Mouse (Mus musculus) skeletal muscle tissue, adult 2 months (tissue): ENCODE measurements around the gene Gsdme.

ENCODE experiments used
- DNase-seq: peaks from one replicate; pipeline ENCODE4 v3.0.0-alpha.2; 2012; ENCODE audit warnings: low read depth, low spot score

The Gsdme gene

DNA sequence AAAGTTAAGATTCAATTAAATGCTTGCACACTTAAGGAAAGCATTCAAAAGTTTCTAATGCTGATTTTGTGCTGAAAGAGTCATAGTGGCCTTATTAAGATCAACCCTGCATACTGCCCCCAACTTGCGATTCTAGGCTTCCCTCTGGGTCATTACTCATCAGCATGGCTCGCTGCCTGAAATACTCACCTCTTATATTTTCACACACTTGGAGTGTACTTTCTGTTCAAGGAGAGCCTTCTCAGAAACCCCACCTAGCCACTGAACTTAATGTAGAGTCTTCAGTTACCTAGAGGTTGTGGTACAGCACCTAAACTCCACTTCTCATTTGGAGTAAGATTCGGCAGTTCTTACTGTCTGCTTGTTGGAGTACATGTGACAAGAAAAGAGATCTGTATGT, 72.1 kb downstream of the Gsdme start:
- DNase-seq = no peak

DNA sequence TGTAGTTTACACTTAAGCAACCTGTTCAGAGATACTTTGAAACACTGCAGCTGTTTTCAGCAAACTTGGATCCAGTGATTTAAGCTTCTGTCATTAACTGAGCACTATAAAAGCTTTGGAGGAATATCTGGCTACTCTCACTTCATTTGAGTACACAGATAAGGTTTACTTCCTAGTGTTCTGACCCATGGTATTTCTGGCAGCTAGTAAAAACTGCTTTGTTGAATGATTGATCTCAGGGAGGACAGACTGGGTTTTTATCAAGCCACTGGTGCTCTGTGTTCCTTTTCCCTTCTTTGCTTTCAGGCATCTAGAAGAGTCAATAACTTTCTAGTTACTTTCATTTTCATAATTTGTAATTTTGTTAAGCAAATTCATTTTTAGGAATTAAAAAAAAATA, 74.3 kb downstream of the Gsdme start:
- no peak for DNase-seq

DNA sequence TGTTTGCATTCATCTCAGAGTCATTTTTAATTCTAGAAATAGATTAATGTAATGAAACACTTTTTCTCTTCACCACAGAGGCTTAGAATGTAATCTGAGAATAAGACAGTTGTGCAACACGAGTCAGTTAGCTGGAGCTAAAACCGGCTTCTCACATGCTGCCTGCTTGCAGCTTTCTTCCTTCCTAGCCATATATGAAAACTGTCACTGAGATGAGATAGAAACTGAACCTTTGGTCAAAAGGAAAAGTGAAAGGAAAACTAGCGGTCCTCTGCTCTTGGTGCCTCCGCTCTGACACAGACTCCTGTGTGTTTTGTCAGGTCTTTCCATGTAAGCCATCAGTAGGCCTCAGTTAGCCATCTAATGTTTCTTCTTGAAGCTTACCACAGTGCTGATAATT, 75.7 kb downstream of the Gsdme start:
- peak; percentile 51 for DNase-seq

- DNase-seq = no peak
Measured at GRCm38 (mm10) chr6:50180189-50180588, 83.5 kb downstream of the Gsdme start.

DNA sequence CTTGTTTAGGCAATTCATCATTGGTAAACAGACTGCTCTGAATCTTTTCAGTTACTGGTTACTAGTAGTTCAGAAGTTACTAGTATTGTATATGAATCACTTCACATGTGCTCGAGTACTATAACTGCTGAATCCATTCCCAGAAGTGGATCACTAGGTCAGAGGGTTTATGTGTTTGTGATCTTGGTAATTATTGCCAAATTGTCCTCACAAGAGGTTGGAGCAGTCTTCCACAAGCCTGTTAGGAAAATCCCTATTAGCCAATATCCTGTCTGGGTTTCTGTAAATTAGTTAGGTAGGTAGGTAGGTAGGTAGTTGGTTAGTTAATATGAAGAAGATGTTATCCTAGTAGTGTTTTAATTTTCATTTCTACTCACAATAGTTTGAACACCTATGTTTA, 87.9 kb downstream of the Gsdme start:
- no peak for DNase-seq

DNA sequence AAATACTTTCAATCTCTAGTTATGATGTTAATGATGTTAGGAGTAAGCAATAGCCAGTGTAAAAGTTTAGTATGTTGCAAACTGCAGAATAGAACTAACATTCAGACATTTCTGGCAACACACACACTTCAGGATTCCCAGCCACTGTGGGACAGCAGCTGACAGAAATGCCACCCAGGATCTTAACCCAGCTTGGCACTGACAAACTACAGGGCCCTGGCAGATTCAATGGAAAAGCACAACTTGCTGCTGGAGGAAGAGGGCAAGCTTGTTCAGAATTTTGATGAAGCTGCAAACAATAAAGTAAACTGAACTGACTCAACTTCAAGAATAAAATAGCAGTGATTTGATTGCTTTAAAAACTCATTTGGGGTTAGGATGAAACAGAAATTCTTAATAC, 93.9 kb downstream of the Gsdme start:
- no peak for DNase-seq

DNA sequence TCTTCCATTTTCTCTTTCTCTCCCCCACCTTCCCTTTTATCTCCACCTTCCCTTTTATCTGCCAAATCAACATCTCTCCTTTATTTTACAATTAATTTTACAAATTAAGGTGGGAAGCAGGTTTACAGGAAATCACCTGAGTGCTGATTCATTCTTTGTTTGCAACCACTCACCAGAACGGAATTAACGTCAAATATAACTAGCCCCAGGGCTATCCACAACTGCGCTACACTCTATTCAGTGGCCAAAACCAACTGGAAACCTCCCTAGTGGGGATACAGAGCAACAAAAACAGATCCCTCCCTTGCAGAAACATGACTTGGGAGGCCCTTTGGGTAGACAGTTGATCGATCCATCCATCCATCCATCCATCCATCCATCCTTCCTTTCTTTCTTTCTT, 94.8 kb downstream of the Gsdme start:
- DNase-seq = no peak

GRCm38 (mm10) chr6:50163013-50163412, 100.6 kb downstream of the Gsdme start:
- no peak for DNase-seq

GRCm38 (mm10) chr6:50159842-50160241, 103.8 kb downstream of the Gsdme start:
- no peak for DNase-seq

DNA sequence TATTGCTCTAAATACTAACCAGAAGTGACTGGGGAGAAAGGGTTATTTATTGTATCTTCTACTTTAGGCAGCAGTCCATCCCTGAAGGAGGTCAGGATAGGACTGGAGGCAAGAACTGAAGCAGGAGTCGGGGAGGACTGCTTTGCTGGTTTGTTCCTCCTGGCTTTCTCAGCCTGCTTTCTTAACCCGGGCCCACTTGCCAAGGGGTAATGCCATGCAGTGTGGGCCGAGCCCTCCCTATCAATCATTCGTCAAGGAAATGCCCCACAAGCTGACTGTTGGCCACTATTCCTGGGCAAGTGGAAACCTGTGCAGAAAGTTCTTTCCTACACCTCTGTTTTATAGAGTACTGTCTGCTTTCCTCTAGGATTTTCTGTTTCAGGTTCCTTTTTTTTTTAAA, 114.3 kb downstream of the Gsdme start:
- no peak for DNase-seq

- no peak for DNase-seq
Measured at GRCm38 (mm10) chr6:50146158-50146557, 117.5 kb downstream of the Gsdme start.

DNA sequence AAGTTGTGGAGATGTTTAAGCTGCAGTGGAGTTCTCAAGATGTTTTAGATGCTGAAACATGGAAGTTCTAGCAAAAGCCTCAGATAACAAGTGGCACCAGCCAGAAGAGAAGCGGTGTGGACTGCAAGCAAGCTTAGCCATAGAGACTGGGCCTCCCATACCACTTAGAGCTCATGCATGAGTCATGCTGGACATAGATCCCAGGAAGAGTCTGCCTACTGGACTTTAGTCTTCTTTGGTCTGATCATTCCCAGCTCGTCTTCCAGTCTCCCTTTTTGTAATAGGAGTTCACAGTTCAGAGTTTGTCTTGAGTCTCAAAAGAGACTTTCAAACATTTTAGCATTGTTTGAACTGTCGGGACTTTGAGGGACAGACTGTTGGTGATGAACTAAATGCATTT, 124.1 kb downstream of the Gsdme start:
- no peak for DNase-seq
